In the genomic region with DNA sequence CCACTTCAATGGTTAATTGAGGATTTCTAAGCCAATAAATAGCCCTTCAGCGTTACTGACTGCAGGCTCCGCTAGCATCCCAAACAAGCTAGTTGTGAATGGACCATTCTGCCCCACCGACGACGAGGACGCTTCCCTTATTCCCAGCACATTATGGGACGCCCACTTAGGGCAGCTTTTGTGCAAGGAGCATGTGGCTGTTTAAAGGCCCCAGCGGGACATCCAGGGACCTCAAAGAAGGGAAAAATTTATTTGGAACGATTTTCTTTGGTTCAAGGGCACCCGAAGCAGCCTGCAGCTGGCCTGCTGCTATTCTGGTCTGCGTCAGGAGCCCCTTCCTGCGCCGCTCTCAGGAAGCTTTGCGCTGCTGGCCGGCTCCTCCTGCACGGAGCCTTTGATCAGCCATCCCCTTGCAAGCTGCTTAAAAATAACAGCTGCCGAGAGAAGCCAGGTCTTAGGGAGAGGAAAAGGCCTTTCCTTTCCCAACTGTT, we compare ENCODE assay signal across 8 mouse cellular contexts.
DNase-seq lines count a peak whose midpoint lies in the region; ATAC-seq and TF ChIP-seq lines count a peak whose summit lies in the region.

No protein-coding gene starts in this region.

- H3K79me2 ChIP-seq in heart, adult 2 months (replicated peaks; ENCODE audit: control insufficient read depth, insufficient read depth, low read length), result no peaks in the 10 kb centered on the region

- no peaks in the 10 kb centered on the region; the same call in none of the 2 replicates for H3K36me3 ChIP-seq in heart, adult 2 months (ENCODE audit: control insufficient read depth, insufficient read depth, low read length)
- H3K36me3 ChIP-seq in limb, embryonic 12.5 days, result no peaks in the 10 kb centered on the region

- peak; percentile 87 for ATAC-seq in limb, embryonic 12.5 days (ENCODE audit: insufficient number of reproducible peaks, insufficient read depth, low FRiP score, low TSS enrichment, low read depth)

- H3K27ac ChIP-seq in heart, adult 2 months, result peak overlapping the region; percentile 64
- H3K27ac ChIP-seq in limb, embryonic 12.5 days, result peak overlapping the region; percentile 83

- H3K4me1 ChIP-seq in heart, adult 2 months (ENCODE audit: control insufficient read depth, insufficient read depth, low read length), result peaks cover 3% of the 10 kb centered on the region
- H3K4me1 ChIP-seq in limb, embryonic 12.5 days (replicated peaks), result peaks cover 26% of the 10 kb centered on the region

- peak overlapping the region; percentile 27 for H3K4me3 ChIP-seq in heart, adult 2 months
- peak overlapping the region; percentile 21 for H3K4me3 ChIP-seq in limb, embryonic 12.5 days (replicated peaks)

- 5% methylated on average over 17 of the region's 17 CpGs for WGBS in heart, adult 2 months
- WGBS in limb, embryonic 12.5 days, result 3% methylated on average over 17 of the region's 17 CpGs

- H3K27me3 ChIP-seq in heart, adult 2 months (ENCODE audit: control insufficient read depth, insufficient read depth, low read length), result no peaks in the 10 kb centered on the region
- no peaks in the 10 kb centered on the region for H3K27me3 ChIP-seq in limb, embryonic 12.5 days

- peak; percentile 72; the same call in 1 of the 2 replicates for TF ChIP-seq EP300 in heart, adult 2 months (IDR thresholded peaks at IDR 0.05; ENCODE audit: insufficient read depth, low read depth, low read length)

- 0 out of 2 replicates have a peak, but pooled peaks cover 4% of the 10 kb centered on the region for H3K9me3 ChIP-seq in limb, embryonic 12.5 days

- 0 out of 2 replicates have a peak, but pooled peaks have one; percentile 42 for TF ChIP-seq POLR2A in heart, adult 2 months (IDR thresholded peaks at IDR 0.05; ENCODE audit: insufficient read depth, low read depth, low read length)

- peak overlapping the region; percentile 35 for H3K9ac ChIP-seq in heart, adult 2 months (ENCODE audit: low read depth, low read length)
- H3K9ac ChIP-seq in limb, embryonic 12.5 days (replicated peaks), result no peak overlapping the region

- peak; percentile 7 for DNase-seq in ES-CJ7 (ENCODE audit: low read depth, low spot score)
- DNase-seq in embryo, embryonic 11.5 days (ENCODE audit: low read depth, low spot score), result peak; percentile 51
- peak; percentile 62 to 70 for DNase-seq in heart, adult 2 months
- DNase-seq in kidney, adult 11 months, result peak; percentile 43
- peak; percentile 64 for DNase-seq in neural tube, embryonic 10.5 days (ENCODE audit: extremely low spot score, low spot score)
- DNase-seq in thymus, postnatal 36 days, result peak; percentile 34 to 55
- DNase-seq in urinary bladder, adult 2 months (ENCODE audit: low spot score), result no peak

- no peak for TF ChIP-seq CTCF in heart, adult 2 months (IDR thresholded peaks at IDR 0.05)

- intact Hi-C loops in heart, adult 2 months (cut with DNase I), result loop anchor here (5.0 kb wide), 2 partner anchors 80 to 140 kb away; no protein-coding TSS in a partner anchor

- H3K4me2 ChIP-seq in limb, embryonic 12.5 days, result peak overlapping the region; percentile 55
